Mouse (Mus musculus) liver, adult 2 months (tissue): ENCODE data around the gene Gpam.

Source experiments
- CTCF ChIP-seq: fragments of 200-500 bp; IDR thresholded peaks from 2 replicates; pipeline ENCODE4 v1.5.1; 2011; ENCODE audit warnings: low read depth, low read length, control low read depth
- POLR2A ChIP-seq: fragments of 200-500 bp; IDR thresholded peaks from 2 replicates; pipeline ENCODE4 v1.6.1; 2011; ENCODE audit warnings: low read length, control low read depth; ENCODE audit not compliant: insufficient read depth; ENCODE audit errors: extremely low read depth

DNA sequence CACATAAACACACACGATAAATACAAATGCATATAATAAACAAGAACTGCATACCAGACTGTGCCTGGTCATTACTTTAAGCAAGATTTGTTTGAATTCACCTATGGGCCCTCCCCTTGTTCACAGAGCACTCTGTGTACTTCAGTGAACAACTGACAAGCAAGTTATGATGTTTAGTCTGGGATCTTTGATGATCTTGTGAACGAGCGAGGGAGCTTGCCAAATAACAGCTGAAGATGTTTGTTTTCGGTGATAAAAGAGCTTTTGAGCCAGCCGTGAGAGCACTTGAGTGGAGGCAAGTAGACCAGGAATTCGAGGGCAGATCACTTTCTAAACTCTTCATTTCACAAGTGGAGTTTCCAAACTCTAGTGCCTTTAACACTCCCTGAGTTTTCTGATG lies 41.3 kb upstream of the Gpam start:
- TF ChIP-seq CTCF (no peak), POLR2A (no peak)
